Mouse (Mus musculus): ENCODE measurements around the gene Mettl24. TPM values are rescaled to one million over a fixed set of nuclear protein-coding genes. Genes with fewer than 3 reads are reported as not detected.

The Mettl24 gene
- polyA plus RNA-seq, 1 experiment: 0.34 TPM

GRCm38 (mm10) chr10:40775655-40776054 lies 92.6 kb downstream of the Mettl24 start:
- no peak overlapping the region for H3K4me2 ChIP-seq (ENCODE audit: low read depth)
- no peaks in the 10 kb centered on the region for H3K36me3 ChIP-seq (ENCODE audit: control insufficient read depth, insufficient read depth)
- TF ChIP-seq MAX (IDR thresholded peaks at IDR 0.05; ENCODE audit: low read depth) (no peak), CEBPB (IDR thresholded peaks at IDR 0.05; ENCODE audit: insufficient read depth, poor library complexity, severe bottlenecking) (no peak), TCF12 (IDR thresholded peaks at IDR 0.05; ENCODE audit: insufficient read depth, poor library complexity, severe bottlenecking) (no peak), REST (IDR thresholded peaks at IDR 0.05; ENCODE audit: insufficient read depth, insufficient read length) (no peak), POLR2AphosphoS2 (IDR thresholded peaks at IDR 0.05; ENCODE audit: insufficient read length, low read depth) (no peak), SRF (IDR thresholded peaks at IDR 0.05; ENCODE audit: control insufficient read depth, insufficient read length, low read depth) (no peak), TCF3 (IDR thresholded peaks at IDR 0.05; ENCODE audit: insufficient read length, low read depth) (no peak), USF1 (IDR thresholded peaks at IDR 0.05; ENCODE audit: low read depth) (no peak), E2F4 (IDR thresholded peaks at IDR 0.05; ENCODE audit: insufficient read depth) (no peak), POLR2A (IDR thresholded peaks at IDR 0.05; ENCODE audit: insufficient read length, low read depth) (no peak), MYOG (IDR thresholded peaks at IDR 0.05; ENCODE audit: control insufficient read depth in 1 of 3, insufficient read depth in 1 of 3, insufficient read length in 2 of 3, low read depth in 2 of 3) (no peak), MYOD1 (IDR thresholded peaks at IDR 0.05; ENCODE audit: control insufficient read depth in 1 of 3, insufficient read length in 2 of 3, low read depth in 2 of 3) (no peak)
- no peaks in the 10 kb centered on the region for H3K27me3 ChIP-seq (ENCODE audit: control insufficient read depth, insufficient read depth, insufficient read length)
- no peak overlapping the region for H3ac ChIP-seq (ENCODE audit: control insufficient read depth, insufficient read length)
- no peaks in the 10 kb centered on the region for H3K79me2 ChIP-seq (ENCODE audit: control insufficient read depth, insufficient read depth)
- no peak overlapping the region for H3K4me3 ChIP-seq

GRCm38 (mm10) chr10:40777171-40777570 lies 94.1 kb downstream of the Mettl24 start:
- TF ChIP-seq REST (IDR thresholded peaks at IDR 0.05; ENCODE audit: insufficient read depth, insufficient read length): no peak
- no peak for TF ChIP-seq E2F4 (IDR thresholded peaks at IDR 0.05; ENCODE audit: insufficient read depth)
- no peak for TF ChIP-seq MYOG (IDR thresholded peaks at IDR 0.05; ENCODE audit: control insufficient read depth in 1 of 3, insufficient read depth in 1 of 3, insufficient read length in 2 of 3, low read depth in 2 of 3)
- TF ChIP-seq CEBPB (IDR thresholded peaks at IDR 0.05; ENCODE audit: insufficient read depth, poor library complexity, severe bottlenecking): no peak
- no peak for TF ChIP-seq POLR2AphosphoS2 (IDR thresholded peaks at IDR 0.05; ENCODE audit: insufficient read length, low read depth)
- TF ChIP-seq SRF (IDR thresholded peaks at IDR 0.05; ENCODE audit: control insufficient read depth, insufficient read length, low read depth): no peak
- TF ChIP-seq POLR2A (IDR thresholded peaks at IDR 0.05; ENCODE audit: insufficient read length, low read depth): no peak
- TF ChIP-seq TCF12 (IDR thresholded peaks at IDR 0.05; ENCODE audit: insufficient read depth, poor library complexity, severe bottlenecking): no peak
- no peak for TF ChIP-seq TCF3 (IDR thresholded peaks at IDR 0.05; ENCODE audit: insufficient read length, low read depth)
- no peak for TF ChIP-seq MYOD1 (IDR thresholded peaks at IDR 0.05; ENCODE audit: control insufficient read depth in 1 of 3, insufficient read length in 2 of 3, low read depth in 2 of 3)
- Histone ChIP-seq H3K4me2 (ENCODE audit: low read depth) (no peak overlapping the region), H3K79me2 (ENCODE audit: control insufficient read depth, insufficient read depth) (no peaks in the 10 kb centered on the region), H3K36me3 (ENCODE audit: control insufficient read depth, insufficient read depth) (no peaks in the 10 kb centered on the region), H3K27me3 (ENCODE audit: control insufficient read depth, insufficient read depth, insufficient read length) (no peaks in the 10 kb centered on the region), H3ac (ENCODE audit: control insufficient read depth, insufficient read length) (no peak overlapping the region), H3K4me3 (no peak overlapping the region)

GRCm38 (mm10) chr10:40778472-40778871 lies 95.4 kb downstream of the Mettl24 start:
- H3K79me2 ChIP-seq (ENCODE audit: control insufficient read depth, insufficient read depth): no peaks in the 10 kb centered on the region
- TF ChIP-seq TCF3 (IDR thresholded peaks at IDR 0.05; ENCODE audit: insufficient read length, low read depth) (no peak), SRF (IDR thresholded peaks at IDR 0.05; ENCODE audit: control insufficient read depth, insufficient read length, low read depth) (no peak), USF1 (IDR thresholded peaks at IDR 0.05; ENCODE audit: low read depth) (no peak), MAX (IDR thresholded peaks at IDR 0.05; ENCODE audit: low read depth) (no peak), TCF12 (IDR thresholded peaks at IDR 0.05; ENCODE audit: insufficient read depth, poor library complexity, severe bottlenecking) (no peak), POLR2AphosphoS2 (IDR thresholded peaks at IDR 0.05; ENCODE audit: insufficient read length, low read depth) (no peak), MYOG (IDR thresholded peaks at IDR 0.05; ENCODE audit: control insufficient read depth in 1 of 3, insufficient read depth in 1 of 3, insufficient read length in 2 of 3, low read depth in 2 of 3) (no peak), MYOD1 (IDR thresholded peaks at IDR 0.05; ENCODE audit: control insufficient read depth in 1 of 3, insufficient read length in 2 of 3, low read depth in 2 of 3) (no peak), REST (IDR thresholded peaks at IDR 0.05; ENCODE audit: insufficient read depth, insufficient read length) (no peak)
- no peak overlapping the region for H3K4me3 ChIP-seq
- no peaks in the 10 kb centered on the region for H3K36me3 ChIP-seq (ENCODE audit: control insufficient read depth, insufficient read depth)
- no peaks in the 10 kb centered on the region for H3K27me3 ChIP-seq (ENCODE audit: control insufficient read depth, insufficient read depth, insufficient read length)
- H3K4me2 ChIP-seq (ENCODE audit: low read depth): no peak overlapping the region
- no peak overlapping the region for H3ac ChIP-seq (ENCODE audit: control insufficient read depth, insufficient read length)

- Histone ChIP-seq H3K36me3 (ENCODE audit: control insufficient read depth, insufficient read depth) (no peaks in the 10 kb centered on the region), H3ac (ENCODE audit: control insufficient read depth, insufficient read length) (no peak overlapping the region), H3K4me2 (ENCODE audit: low read depth) (no peak overlapping the region), H3K79me2 (ENCODE audit: control insufficient read depth, insufficient read depth) (no peaks in the 10 kb centered on the region), H3K4me3 (no peak overlapping the region), H3K27me3 (ENCODE audit: control insufficient read depth, insufficient read depth, insufficient read length) (no peaks in the 10 kb centered on the region)
- TF ChIP-seq POLR2A (IDR thresholded peaks at IDR 0.05; ENCODE audit: insufficient read length, low read depth): no peak
- TF ChIP-seq E2F4 (IDR thresholded peaks at IDR 0.05; ENCODE audit: insufficient read depth): no peak
- no peak for TF ChIP-seq TCF12 (IDR thresholded peaks at IDR 0.05; ENCODE audit: insufficient read depth, poor library complexity, severe bottlenecking)
- no peak for TF ChIP-seq TCF3 (IDR thresholded peaks at IDR 0.05; ENCODE audit: insufficient read length, low read depth)
- no peak for TF ChIP-seq SRF (IDR thresholded peaks at IDR 0.05; ENCODE audit: control insufficient read depth, insufficient read length, low read depth)
- no peak for TF ChIP-seq MYOG (IDR thresholded peaks at IDR 0.05; ENCODE audit: control insufficient read depth in 1 of 3, insufficient read depth in 1 of 3, insufficient read length in 2 of 3, low read depth in 2 of 3)
- no peak for TF ChIP-seq CEBPB (IDR thresholded peaks at IDR 0.05; ENCODE audit: insufficient read depth, poor library complexity, severe bottlenecking)
- no peak for TF ChIP-seq USF1 (IDR thresholded peaks at IDR 0.05; ENCODE audit: low read depth)
- no peak for TF ChIP-seq POLR2AphosphoS2 (IDR thresholded peaks at IDR 0.05; ENCODE audit: insufficient read length, low read depth)
- no peak for TF ChIP-seq REST (IDR thresholded peaks at IDR 0.05; ENCODE audit: insufficient read depth, insufficient read length)
- no peak for TF ChIP-seq MAX (IDR thresholded peaks at IDR 0.05; ENCODE audit: low read depth)
- TF ChIP-seq MYOD1 (IDR thresholded peaks at IDR 0.05; ENCODE audit: control insufficient read depth in 1 of 3, insufficient read length in 2 of 3, low read depth in 2 of 3): no peak
These were observed 107.3 kb downstream of the Mettl24 start for GRCm38 (mm10) chr10:40790406-40790805.

Data from myocyte (in vitro differentiated cells).